Mouse (Mus musculus) ES-Bruce4 (cell line): ENCODE data around the gene Chrm5. TPM values are rescaled to one million over a fixed set of nuclear protein-coding genes. Genes with fewer than 3 reads are reported as not detected.

Experiments
- H3K27ac ChIP-seq: 2 replicates; pipeline ENCODE4 v1.5.1; 2012; ENCODE audit warnings: low read length, inconsistent platforms; ENCODE audit not compliant: insufficient read depth
- H3K27me3 ChIP-seq: 2 replicates; pipeline ENCODE4 v1.6.1; 2012; ENCODE audit warnings: mild to moderate bottlenecking, low read length, inconsistent platforms; ENCODE audit not compliant: control insufficient read depth, poor library complexity, insufficient read depth, severe bottlenecking
- H3K36me3 ChIP-seq: 2 replicates; pipeline ENCODE4 v1.6.1; 2012; ENCODE audit warnings: inconsistent platforms, mild to moderate bottlenecking, low read length, moderate library complexity; ENCODE audit not compliant: control insufficient read depth, poor library complexity, insufficient read depth, severe bottlenecking
- H3K4me1 ChIP-seq: one replicate; pipeline ENCODE4 v1.8.1; 2011; ENCODE audit warnings: low read length; ENCODE audit not compliant: control insufficient read depth, insufficient read depth
- H3K4me3 ChIP-seq: 2 replicates; pipeline ENCODE4 v1.5.1; 2011; ENCODE audit warnings: low read depth, mild to moderate bottlenecking, low read length
- H3K9ac ChIP-seq: 2 replicates; pipeline ENCODE4 v1.6.1; 2012; ENCODE audit warnings: low read depth, mild to moderate bottlenecking, inconsistent platforms; ENCODE audit not compliant: poor library complexity, severe bottlenecking
- H3K9me3 ChIP-seq: replicated peaks from 2 replicates; pipeline ENCODE4 v1.6.1; 2012; ENCODE audit warnings: mild to moderate bottlenecking, low read length, inconsistent platforms; ENCODE audit not compliant: control insufficient read depth, poor library complexity, insufficient read depth, severe bottlenecking
- CTCF ChIP-seq: IDR thresholded peaks from one replicate; pipeline ENCODE4 v1.8.1; 2011; ENCODE audit warnings: low read depth, low read length
- EP300 ChIP-seq: IDR thresholded peaks from 2 replicates; pipeline ENCODE4 v1.6.1; 2011; ENCODE audit warnings: low read depth, low read length; ENCODE audit not compliant: insufficient read depth
- POLR2A ChIP-seq: IDR thresholded peaks from one replicate; pipeline ENCODE4 v1.8.1; 2011; ENCODE audit warnings: low read length; ENCODE audit not compliant: insufficient read depth
- polyA plus RNA-seq: library from polyadenylated mRNA; stranded (reverse); fragments of >200 nt; gene quantifications from 2 replicates; pipeline ENCODE4 v1.2.4, GENCODE M21; 2011; ENCODE audit warnings: low read depth; ENCODE audit not compliant: missing spikeins, insufficient read depth, insufficient read length

Gene Chrm5
- polyA plus RNA-seq, 1 experiment: not detected

DNA sequence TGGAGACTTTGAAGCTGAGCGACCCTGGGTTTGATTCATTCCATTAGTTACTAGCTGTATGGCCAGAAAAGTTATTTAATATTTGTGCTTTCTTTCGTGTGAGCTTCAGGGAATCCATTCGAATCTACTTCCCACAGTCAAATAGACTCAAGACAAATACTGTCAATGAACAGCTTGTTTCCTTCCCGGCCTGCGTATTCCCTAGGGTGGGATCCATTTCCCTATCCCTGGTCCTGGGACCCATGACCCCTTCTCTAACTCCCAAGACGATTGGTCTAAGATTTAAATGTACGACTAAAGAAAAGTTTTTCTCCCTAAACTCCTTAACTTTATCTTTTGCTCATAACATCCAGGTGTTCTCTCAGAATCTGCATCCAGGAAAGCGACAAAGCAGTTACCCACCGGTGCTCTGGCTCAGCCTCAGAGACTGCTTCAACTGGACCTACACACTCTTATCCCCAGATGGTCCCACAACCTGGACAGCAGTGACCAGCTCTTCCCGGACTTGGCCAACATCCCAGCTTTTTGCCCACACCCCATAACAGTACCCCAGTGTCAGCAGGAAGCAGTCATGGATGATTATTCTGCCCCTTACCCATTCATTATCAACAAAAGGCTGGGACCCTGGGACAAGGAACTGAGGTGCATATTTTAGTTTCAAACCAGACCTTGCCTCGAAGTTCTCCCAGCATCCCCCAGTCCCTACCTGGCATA, 10.1 kb upstream of the Chrm5 start:
- H3K4me3 ChIP-seq: no peak overlapping the region
- no peaks in the 10 kb centered on the region for H3K27me3 ChIP-seq
- no peak overlapping the region for H3K27ac ChIP-seq
- no peaks in the 10 kb centered on the region for H3K9me3 ChIP-seq
- H3K9ac ChIP-seq: no peak overlapping the region
- peaks cover 1% of the 10 kb centered on the region for H3K4me1 ChIP-seq
- no peaks in the 10 kb centered on the region for H3K36me3 ChIP-seq
- TF ChIP-seq CTCF (no peak), EP300 (no peak), POLR2A (no peak)

DNA sequence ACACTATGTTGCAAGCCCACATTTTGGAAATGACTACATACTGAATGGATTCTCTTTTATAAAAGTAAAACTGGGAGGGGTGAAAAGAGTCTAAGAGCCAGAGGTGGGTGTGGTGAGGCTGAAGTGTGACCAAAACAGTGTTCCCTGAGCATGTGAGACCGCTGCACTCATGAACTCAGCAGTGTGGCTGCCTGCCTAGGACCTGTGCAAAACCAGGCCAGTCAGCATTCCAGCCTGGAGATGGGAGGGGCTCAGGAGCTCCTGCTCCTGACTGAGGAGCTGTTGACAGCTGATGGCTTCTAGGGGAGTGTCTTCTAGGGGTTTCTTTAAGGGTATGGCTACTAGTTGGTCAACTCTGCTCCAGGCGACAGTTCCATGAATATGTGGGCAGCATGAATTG, 4.3 kb upstream of the Chrm5 start:
- H3K9me3 ChIP-seq: no peaks in the 10 kb centered on the region
- no peak overlapping the region for H3K9ac ChIP-seq
- H3K4me3 ChIP-seq: no peak overlapping the region
- TF ChIP-seq CTCF (no peak), POLR2A (no peak)
- no peaks in the 10 kb centered on the region for H3K36me3 ChIP-seq
- no peaks in the 10 kb centered on the region for H3K4me1 ChIP-seq
- no peaks in the 10 kb centered on the region for H3K27me3 ChIP-seq
- H3K27ac ChIP-seq: no peak overlapping the region

DNA sequence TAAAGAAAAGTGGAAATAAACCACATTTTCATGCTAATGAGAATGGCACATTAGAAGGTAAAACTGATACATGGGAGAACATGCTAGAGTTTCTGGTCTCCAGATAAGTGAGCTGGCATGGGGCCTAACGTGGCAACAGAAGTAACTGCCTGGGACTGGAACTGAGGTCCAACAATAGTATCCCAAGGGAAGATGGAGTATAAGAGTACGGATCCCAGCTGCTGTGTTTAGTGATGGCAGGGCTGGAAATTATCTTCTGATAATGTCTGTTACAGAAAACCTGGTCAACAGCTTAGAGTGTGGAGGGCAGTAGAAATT, 2.7 kb upstream of the Chrm5 start:
- no peak overlapping the region for H3K27ac ChIP-seq
- no peak overlapping the region for H3K4me3 ChIP-seq
- H3K9me3 ChIP-seq: no peaks in the 10 kb centered on the region
- TF ChIP-seq CTCF (no peak), EP300 (no peak), POLR2A (no peak)
- no peaks in the 10 kb centered on the region for H3K27me3 ChIP-seq
- H3K4me1 ChIP-seq: no peaks in the 10 kb centered on the region
- H3K9ac ChIP-seq: no peak overlapping the region
- H3K36me3 ChIP-seq: no peaks in the 10 kb centered on the region

DNA sequence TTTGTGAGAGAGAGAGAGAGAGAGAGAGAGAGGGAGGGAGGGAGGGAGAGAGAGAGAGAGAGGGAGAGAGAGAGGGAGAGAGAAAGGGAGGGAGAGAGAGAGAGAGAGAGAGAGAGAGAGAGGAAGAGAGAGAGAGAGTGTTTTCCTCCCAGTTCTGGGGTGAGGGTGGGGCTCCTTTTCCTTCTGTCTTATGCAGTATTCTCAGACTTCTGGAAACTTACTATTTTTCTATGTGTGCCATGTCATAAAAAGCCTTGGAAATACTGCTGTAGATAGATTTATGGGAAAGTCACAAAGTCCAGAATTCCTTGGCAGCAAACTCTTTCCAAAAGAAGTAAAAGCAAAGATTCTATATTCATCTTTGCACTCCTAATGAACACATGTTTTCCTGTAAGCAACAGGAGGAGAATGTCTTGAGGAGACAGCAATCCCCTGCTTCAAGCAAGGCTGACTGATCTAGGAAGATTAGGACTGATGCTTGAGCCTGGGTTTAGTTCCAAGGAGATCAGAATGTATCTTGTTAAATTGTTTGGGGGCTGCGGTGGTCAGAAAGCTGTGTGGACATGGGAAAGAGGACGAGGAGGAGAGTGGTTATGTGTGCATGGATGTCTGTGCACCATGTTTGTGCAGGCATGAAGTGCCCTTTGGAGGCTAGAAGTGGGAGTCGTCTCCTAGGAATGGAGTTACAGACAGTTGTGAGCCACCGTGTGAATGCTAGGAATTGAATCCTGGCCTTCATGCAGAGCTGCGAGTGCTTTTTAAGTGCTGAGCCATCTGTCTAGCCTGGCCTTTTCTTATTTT, 2.2 kb upstream of the Chrm5 start:
- TF ChIP-seq CTCF (no peak), EP300 (no peak), POLR2A (no peak)
- Histone ChIP-seq H3K4me3 (no peak overlapping the region), H3K36me3 (no peaks in the 10 kb centered on the region), H3K4me1 (no peaks in the 10 kb centered on the region), H3K27ac (no peak overlapping the region), H3K9me3 (no peaks in the 10 kb centered on the region), H3K9ac (no peak overlapping the region), H3K27me3 (no peaks in the 10 kb centered on the region)

DNA sequence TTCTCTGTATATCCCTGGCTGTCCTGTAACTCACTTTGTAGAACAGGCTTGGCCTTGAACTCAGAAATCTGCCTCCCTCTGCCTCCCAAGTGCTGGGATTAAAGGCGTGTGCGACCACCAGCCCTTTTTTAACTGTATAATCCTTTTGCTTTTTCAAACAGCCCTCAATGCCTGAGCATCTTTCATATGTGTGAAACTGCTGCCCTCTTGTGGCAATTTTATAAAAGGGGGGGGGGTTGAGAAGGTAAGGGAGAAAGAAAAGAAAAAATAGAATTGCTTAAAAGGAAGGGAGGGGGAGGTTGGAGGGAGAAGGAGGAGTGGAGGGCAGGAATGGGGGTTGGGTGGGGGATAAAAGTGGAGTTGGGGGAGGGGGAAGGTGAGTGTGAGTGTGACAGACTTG, 995 bp upstream of the Chrm5 start:
- Histone ChIP-seq H3K27me3 (no peaks in the 10 kb centered on the region), H3K9me3 (no peaks in the 10 kb centered on the region), H3K36me3 (no peaks in the 10 kb centered on the region), H3K9ac (no peak overlapping the region), H3K4me1 (no peaks in the 10 kb centered on the region), H3K27ac (no peak overlapping the region), H3K4me3 (no peak overlapping the region)
- TF ChIP-seq EP300 (no peak), POLR2A (no peak), CTCF (no peak)

DNA sequence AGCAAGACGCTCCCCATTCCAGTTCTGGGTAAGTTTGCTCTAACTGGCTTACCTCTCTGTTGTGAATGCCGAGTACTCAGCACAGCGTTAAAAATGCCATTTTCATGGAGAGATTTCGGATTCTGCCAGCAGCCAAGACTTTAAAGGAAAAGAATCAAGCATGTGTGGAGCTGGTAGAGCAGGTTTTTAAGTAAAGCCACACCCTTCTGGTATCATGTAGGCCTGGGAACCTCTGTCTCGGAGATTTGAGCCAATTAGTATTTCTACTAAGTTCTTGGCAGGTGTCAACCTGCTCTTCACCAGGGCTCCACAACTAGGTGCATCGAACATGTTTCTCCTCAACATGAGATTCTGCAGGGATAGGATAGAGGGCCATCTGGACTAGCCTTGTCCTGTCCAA, 4.0 kb downstream of the Chrm5 start:
- Histone ChIP-seq H3K4me3 (no peak overlapping the region), H3K9me3 (no peaks in the 10 kb centered on the region), H3K4me1 (no peaks in the 10 kb centered on the region), H3K27me3 (no peaks in the 10 kb centered on the region), H3K27ac (no peak overlapping the region), H3K36me3 (no peaks in the 10 kb centered on the region), H3K9ac (no peak overlapping the region)
- no peak for TF ChIP-seq EP300
- TF ChIP-seq CTCF: no peak
- TF ChIP-seq POLR2A: no peak
